In the genomic region with DNA sequence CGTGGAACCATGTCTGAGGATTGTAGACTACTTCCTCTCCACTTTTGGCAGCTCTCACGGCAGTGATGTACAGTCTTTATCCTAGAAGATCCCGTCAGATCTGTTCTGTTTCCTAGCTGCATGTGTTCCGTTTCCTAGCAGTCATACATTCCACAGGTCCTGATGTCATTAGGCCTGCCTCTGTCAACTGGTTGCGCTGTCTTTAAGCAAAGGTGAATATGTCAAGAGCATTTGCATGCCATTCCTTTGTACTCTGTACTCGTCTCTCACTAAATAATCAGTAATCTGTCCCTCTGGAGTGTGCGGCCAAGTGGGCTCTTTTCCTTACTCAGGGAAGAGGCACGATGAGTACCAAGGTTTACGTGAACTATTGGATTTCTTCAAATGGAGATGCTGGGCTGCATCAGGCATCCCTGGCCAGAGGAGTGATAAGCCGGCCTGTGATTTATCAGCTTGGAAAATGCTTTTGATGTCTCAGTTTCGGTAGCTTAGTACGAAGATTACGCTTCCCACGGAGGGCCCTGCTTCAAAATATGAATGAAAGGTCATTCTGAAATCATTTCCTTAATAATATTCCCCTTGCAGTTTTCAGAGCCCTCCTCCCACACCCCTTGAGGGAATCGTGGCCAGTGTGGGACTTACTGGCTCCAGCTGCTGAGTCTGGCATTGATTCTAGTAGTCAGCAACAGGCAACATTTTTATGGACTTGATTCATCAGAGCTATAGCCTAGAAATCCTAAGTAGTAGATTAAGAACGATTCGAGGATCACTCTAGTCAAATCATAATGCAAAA, we compare ENCODE assay signal across 8 mouse cellular contexts. TPM values are rescaled to one million over a fixed set of nuclear protein-coding genes. Genes with fewer than 3 reads are reported as not detected.
DNase-seq lines count a peak whose midpoint lies in the region; ATAC-seq and TF ChIP-seq lines count a peak whose summit lies in the region.

No protein-coding gene starts in this region.

- H3K4me2 ChIP-seq in hindbrain, embryonic 12.5 days (replicated peaks), result peak overlapping the region; percentile 89

- ATAC-seq in hindbrain, embryonic 12.5 days (ENCODE audit: low FRiP score), result no peak

- peaks cover 2% of the 10 kb centered on the region; the same call in 1 of the 2 replicates for H3K4me1 ChIP-seq in embryonic fibroblast, embryonic 13.5 days (ENCODE audit: control insufficient read depth, insufficient read depth, low read length)
- H3K4me1 ChIP-seq in hindbrain, embryonic 12.5 days, result peaks cover 27% of the 10 kb centered on the region

- DNase-seq in cerebellum, postnatal 25 days, result peak; percentile 11 to 23
- no peak for DNase-seq in cerebellum, adult 11 months
- peak; percentile 50 for DNase-seq in mesoderm, embryonic 11.5 days (ENCODE audit: low read depth, low spot score)
- no peak for DNase-seq in frontal cortex, postnatal 25 days (ENCODE audit: low spot score in 2 of 2)
- DNase-seq in left cerebral cortex, adult 18-20 months (ENCODE audit: low spot score in 2 of 2), result no peak
- no peak for DNase-seq in natural killer cell, adult 2 months (ENCODE audit: low spot score in 2 of 2)

- no peaks in the 10 kb centered on the region for H3K36me3 ChIP-seq in hindbrain, embryonic 12.5 days

- peak overlapping the region; percentile 14; the same call in 1 of the 2 replicates for H3K9ac ChIP-seq in hindbrain, embryonic 12.5 days

- no peak for TF ChIP-seq CTCF in embryonic fibroblast, embryonic 13.5 days (IDR thresholded peaks at IDR 0.05; ENCODE audit: borderline replicate concordance, insufficient read depth, low read length)

- no peaks in the 10 kb centered on the region for H3K9me3 ChIP-seq in hindbrain, embryonic 12.5 days (replicated peaks)

- no peak for TF ChIP-seq POLR2A in embryonic fibroblast, embryonic 13.5 days (IDR thresholded peaks at IDR 0.05; ENCODE audit: low read depth, low read length)

- H3K27ac ChIP-seq in embryonic fibroblast, embryonic 13.5 days (ENCODE audit: insufficient read depth, low read length), result peak overlapping the region; percentile 54
- H3K27ac ChIP-seq in hindbrain, embryonic 12.5 days, result no peak overlapping the region

- 0 out of 2 replicates have a peak overlapping the region, but pooled peaks have one; percentile 9 for H3K4me3 ChIP-seq in embryonic fibroblast, embryonic 13.5 days (ENCODE audit: insufficient read depth, low read length)
- peak overlapping the region; percentile 25 for H3K4me3 ChIP-seq in hindbrain, embryonic 12.5 days

- H3K27me3 ChIP-seq in hindbrain, embryonic 12.5 days, result no peaks in the 10 kb centered on the region

- WGBS in hindbrain, embryonic 12.5 days, result 31% methylated on average over 17 of the region's 17 CpGs

RNA-seq across cellular contexts. Expression of a gene that starts 4.2 kb away (rescaled TPM):
- polyA plus RNA-seq in embryonic fibroblast, embryonic 13.5 days (2011; ENCODE audit: insufficient read length, low read depth, missing spikeins), result 22.6 and 35.9 TPM in 2 replicates
- polyA plus RNA-seq in hindbrain, embryonic 12.5 days (2016; fragmentation: Nextera tagmentation; extraction: Ambion mirVana), result 49.4 and 54.9 TPM in 2 replicates
- 100 to 1,000 TPM; 183 to 200 TPM for total RNA-seq in left cerebral cortex, adult 18-20 months (2021)

Comparison
In these comparisons a context has a peak if more than half of its experiments do, and no peak if none do; other contexts are left out.
1. DNase-seq: peak in cerebellum, postnatal 25 days (2 of 2) and mesoderm, embryonic 11.5 days (single experiment); none in cerebellum, adult 11 months (single experiment), frontal cortex, postnatal 25 days (0 of 2), left cerebral cortex, adult 18-20 months (0 of 2) and natural killer cell, adult 2 months (0 of 2).